Mouse (Mus musculus) adrenal gland, postnatal 4 days (tissue): ENCODE data around the gene Slc19a3. TPM values are rescaled to one million over a fixed set of nuclear protein-coding genes. Genes with fewer than 3 reads are reported as not detected.

ENCODE experiments used
- DNase-seq, 2 experiments: peaks; one replicate each; pipeline ENCODE4 v3.0.0; 2021 to 2022; ENCODE audit warnings: low spot score in 2 of 2, mixed read lengths in 2 of 2
- long read RNA-seq, 2 experiments: library from polyadenylated mRNA; stranded (forward); transcript quantifications; one replicate each; pipeline ENCODE4 v2.0.0; 2021
- total RNA-seq, 2 experiments: library from RNA; stranded (reverse); gene quantifications; 2 replicates each; pipeline ENCODE4 v1.2.3; 2021

Gene Slc19a3
- under 1 TPM; 0.48 to 0.73 TPM for total RNA-seq
- long read RNA-seq, experiment 1, result 0 reads
- long read RNA-seq, experiment 2, result 0 reads

DNA sequence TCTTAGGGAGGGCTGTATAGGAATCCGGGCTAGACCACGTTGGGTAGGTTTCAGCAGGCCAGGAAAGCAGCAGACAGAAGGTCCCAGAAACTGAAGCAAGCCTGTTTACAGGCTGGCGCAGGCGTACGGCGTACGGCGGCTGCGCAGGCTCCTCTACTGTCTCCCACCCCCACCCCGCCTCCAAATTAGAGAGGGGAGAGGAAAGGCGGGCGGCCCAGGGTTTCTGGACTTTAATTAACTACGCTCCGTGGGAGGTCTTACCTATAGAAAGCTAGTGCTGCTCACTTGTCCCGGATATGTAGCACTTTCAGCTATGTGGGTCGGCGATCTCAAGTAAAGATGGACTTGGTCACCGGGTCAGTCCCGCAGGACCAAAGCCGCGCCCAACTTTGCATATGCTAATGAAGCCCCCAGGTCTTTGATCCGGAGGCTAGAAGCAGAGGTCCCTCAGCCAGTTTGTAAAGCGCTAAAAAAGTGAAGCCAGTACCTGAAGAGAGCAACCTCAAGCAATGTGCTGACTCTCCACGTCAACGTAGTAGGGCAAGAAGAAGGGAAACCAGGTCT is at the start of gene Slc19a3:
Gene Slc19a3 (minus strand): TSS at position 340 of the 564 bp plus-strand sequence.
- no peak for DNase-seq

GRCm38 (mm10) chr1:83084790-83085189 is 46.5 kb upstream of the Slc19a3 start:
- DNase-seq, result no peak

DNA sequence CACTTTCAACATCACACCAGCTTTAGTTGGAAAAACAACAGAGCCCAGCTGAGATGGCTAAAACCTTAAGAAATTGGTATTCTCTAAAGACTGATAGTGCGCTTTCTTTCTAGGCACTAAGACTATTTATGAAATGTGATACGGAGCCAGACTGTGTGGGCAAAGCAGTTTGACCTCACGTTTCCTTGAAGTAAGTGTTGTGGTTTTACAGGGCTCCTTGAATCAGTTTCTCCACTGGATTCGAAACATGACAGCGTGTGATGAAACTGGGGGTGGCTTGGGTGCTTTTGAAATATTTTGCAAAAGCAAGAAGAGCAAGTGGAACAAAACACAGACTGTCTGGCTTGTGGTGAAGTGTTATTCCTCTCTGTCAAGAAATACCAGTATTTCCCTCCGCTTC is 38.8 kb upstream of the Slc19a3 start:
- DNase-seq, result no peak

DNA sequence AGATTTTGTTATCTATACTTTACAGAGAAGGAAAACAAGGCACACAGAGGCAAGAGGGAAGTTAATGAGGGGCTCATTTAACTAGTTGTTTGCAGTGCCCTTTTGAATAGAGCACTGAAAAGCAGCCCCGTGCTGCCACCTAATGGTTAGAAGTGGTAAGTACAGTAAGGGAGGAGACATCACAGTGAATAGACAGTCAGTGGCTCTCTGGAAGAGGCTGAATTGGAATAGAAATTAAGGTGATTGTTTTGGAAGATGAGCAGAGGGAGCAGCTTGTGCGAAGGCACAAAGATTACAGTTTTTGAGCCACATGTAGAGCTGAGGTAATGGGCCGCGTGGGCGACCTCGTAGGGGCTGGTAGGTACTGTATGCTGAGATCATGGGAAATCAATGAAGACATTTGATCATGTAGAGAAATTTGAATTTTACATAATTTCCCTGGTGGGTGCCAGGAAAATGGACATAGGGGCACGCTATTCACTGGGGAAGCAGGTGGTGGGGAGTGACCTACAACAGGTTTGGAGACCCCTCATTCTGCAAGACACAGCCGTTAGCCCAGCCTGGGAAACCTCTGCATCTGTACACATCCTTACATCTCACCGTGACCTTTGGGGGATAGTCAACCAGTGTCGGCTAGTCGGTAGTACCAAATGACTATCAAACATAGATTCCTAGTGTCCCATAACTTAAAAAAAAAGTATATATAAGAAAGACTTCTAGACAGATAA is 38.1 kb upstream of the Slc19a3 start:
- DNase-seq, result no peak

GRCm38 (mm10) chr1:83075526-83076189 is 37.4 kb upstream of the Slc19a3 start:
- no peak for DNase-seq

GRCm38 (mm10) chr1:83067205-83067604 is 29.0 kb upstream of the Slc19a3 start:
- DNase-seq, result no peak

GRCm38 (mm10) chr1:83066577-83066976 is 28.3 kb upstream of the Slc19a3 start:
- DNase-seq, result no peak

DNA sequence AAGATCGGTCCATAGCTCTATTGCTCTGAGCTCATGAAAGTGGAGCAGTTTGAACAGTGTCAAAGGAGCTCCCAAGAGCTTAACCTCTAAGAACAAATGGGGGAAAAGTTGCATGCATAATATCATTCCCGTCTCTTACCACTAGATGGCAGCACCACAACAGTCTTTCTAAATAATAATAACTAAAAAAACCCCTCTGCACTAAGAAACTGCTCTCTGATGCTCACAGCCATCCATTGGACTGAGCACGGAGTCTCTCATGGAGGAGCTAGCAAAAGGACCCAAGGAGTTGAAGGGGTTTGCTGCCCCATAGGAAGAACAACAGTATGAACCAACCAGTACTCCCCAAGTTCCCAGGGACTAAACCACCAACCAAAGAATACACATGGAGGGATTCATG is 26.6 kb upstream of the Slc19a3 start:
- no peak for DNase-seq

- no peak for DNase-seq
Measured at GRCm38 (mm10) chr1:83060643-83061042, 22.4 kb upstream of the Slc19a3 start, which contains the start of gene Krtap28-13. Krtap28-13 (plus strand) TSS chr1:83060930.

GRCm38 (mm10) chr1:83059278-83059677 is 21.0 kb upstream of the Slc19a3 start, which contains the start of gene A030005K14Rik:
A030005K14Rik (minus strand) TSS chr1:83059378.
- no peak for DNase-seq

DNA sequence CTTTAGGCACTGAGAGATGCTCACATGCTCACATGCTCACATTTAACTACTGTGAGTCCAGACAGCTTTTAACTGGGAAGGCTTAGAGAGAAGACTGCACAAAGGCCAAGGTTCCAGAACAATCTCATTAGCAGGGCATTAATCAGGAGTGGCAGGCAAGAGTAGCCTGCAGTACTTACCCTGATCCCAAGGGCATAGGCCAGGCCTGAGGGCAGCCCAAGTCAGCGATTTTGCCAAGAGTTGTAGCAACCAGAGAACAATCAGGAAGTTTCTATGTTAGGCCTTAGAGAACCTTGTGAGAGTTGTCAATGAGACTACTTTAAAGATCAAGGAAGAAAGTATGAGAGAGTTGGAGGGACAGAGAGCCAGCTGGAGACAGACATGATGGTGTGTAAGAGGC is 20.2 kb upstream of the Slc19a3 start:
- DNase-seq, result no peak

GRCm38 (mm10) chr1:83044882-83045427 is 6.7 kb upstream of the Slc19a3 start, which contains the start of gene Gm47969:
Gm47969 (plus strand) TSS chr1:83044932.
- no peak for DNase-seq

DNA sequence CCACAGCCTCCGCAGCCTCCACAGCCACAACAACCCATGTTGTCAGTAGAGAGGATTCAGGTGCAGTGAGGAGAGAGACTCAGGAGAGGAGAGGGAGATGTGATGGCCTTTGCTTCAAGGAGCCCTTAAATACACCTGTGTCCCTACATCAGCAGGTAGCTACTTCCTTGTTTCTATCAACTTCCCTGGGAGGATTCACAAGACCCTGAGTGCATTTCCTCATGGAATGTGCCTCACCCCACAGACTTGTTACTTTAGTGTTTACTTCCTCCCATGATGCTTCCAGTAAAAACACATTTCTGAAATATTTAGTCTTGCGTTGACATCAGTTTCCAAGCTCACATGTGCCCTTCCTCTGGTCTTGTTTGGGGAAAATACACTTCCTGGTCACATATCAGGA is 4.1 kb upstream of the Slc19a3 start, which contains the start of gene Krtap28-10:
Gene Krtap28-10 (minus strand): TSS at position 101 of the 400 bp plus-strand sequence.
- no peak for DNase-seq

DNA sequence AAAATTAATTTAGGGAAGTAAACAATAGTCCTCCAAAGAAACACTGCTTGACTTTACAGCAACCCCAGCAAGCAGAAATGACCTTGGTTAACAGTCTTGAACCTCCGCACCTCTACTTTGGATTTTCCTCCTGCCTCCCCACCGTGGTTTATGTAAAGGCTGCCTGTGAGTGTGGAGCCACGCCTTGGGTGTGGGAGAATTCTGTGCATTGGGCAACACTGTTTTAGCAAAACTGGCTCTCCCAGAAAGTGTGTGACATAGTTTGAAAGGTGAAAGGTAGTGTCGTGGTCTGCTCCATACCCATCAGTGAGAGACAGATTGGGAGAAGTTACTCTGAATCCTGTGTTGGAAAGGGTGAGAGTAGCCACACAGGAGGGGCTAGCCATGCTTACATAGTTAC is 832 bp upstream of the Slc19a3 start:
- DNase-seq, result no peak

GRCm38 (mm10) chr1:83036892-83037667 is 1.2 kb downstream of the Slc19a3 start:
- DNase-seq, result no peak

- DNase-seq, result no peak
Measured at GRCm38 (mm10) chr1:83034509-83034908, 3.7 kb downstream of the Slc19a3 start.

GRCm38 (mm10) chr1:83032508-83032907 is 5.7 kb downstream of the Slc19a3 start:
- no peak for DNase-seq

- no peak for DNase-seq
Measured at GRCm38 (mm10) chr1:83031950-83032349, 6.3 kb downstream of the Slc19a3 start.

DNA sequence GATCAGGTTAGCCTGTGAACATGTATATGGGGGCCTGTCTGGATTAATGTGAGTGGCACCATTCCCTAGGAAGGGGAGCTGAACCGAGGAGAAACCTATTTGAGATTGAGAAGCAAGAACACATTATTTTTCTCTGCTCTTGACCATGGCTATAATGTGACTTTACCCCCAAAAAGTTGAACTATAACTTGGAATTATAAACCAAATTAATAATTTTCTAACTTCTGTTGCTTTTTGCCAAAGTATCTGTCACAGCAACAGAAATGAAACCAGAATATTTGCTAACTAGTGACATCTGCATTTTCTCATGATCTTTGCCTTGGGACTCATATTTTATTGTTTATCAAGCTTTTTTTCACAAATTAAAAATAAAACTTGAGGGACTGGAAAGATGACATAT is 21.7 kb downstream of the Slc19a3 start:
- DNase-seq, result no peak

- no peak for DNase-seq
Measured at GRCm38 (mm10) chr1:83015329-83015879, 22.8 kb downstream of the Slc19a3 start.

DNA sequence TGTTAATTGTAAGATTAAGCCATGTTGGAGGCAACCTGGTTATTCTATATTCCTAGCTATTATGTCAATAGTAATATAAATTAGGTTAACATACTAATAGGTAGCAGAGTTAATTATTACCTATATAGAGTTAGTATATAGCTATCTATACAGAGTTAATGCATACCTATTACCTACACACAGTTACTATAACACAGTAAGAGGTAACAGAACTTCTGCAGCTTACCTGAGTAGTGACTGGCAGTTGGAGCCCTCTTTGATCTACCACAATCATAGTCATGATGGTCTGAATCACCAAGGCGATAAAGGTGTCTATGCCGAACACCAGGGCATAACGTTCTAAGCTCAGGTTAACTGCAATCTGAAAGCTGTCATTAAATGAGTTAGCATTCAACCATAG is 23.8 kb downstream of the Slc19a3 start:
- no peak for DNase-seq
